Mouse (Mus musculus) B cell, adult 2 months (primary cell): ENCODE measurements around the gene Cap2.

Experiments
- DNase-seq, 2 experiments: peaks; one replicate each; pipeline ENCODE4 v3.0.0; 2022

Cap2 gene

GRCm38 (mm10) chr13:46501800-46502389 lies at the start of gene Cap2:
Gene Cap2 (plus strand): TSS chr13:46501848.
- DNase-seq, result peak; percentile 29 to 30

GRCm38 (mm10) chr13:46459546-46459945 lies 42.1 kb upstream of the Cap2 start:
- DNase-seq, result no peak

GRCm38 (mm10) chr13:46462280-46462679 lies 39.4 kb upstream of the Cap2 start:
- no peak for DNase-seq

GRCm38 (mm10) chr13:46463764-46464163 lies 37.9 kb upstream of the Cap2 start:
- peak; percentile 3 to 4 for DNase-seq

GRCm38 (mm10) chr13:46468251-46468650 lies 33.4 kb upstream of the Cap2 start:
- DNase-seq, result no peak

GRCm38 (mm10) chr13:46469536-46469935 lies 32.1 kb upstream of the Cap2 start:
- DNase-seq, result no peak

GRCm38 (mm10) chr13:46481271-46481670 lies 20.4 kb upstream of the Cap2 start:
- peak; percentile 3 to 13 for DNase-seq

GRCm38 (mm10) chr13:46485605-46486004 lies 16.0 kb upstream of the Cap2 start:
- no peak for DNase-seq

- no peak for DNase-seq
Observed at GRCm38 (mm10) chr13:46488166-46488565, 13.5 kb upstream of the Cap2 start.

GRCm38 (mm10) chr13:46490644-46491043 lies 11.0 kb upstream of the Cap2 start:
- no peak for DNase-seq

- no peak for DNase-seq
Observed at GRCm38 (mm10) chr13:46502390-46502891, 793 bp downstream of the Cap2 start.

- DNase-seq, result no peak
Observed at GRCm38 (mm10) chr13:46507944-46508343, 6.3 kb downstream of the Cap2 start.

GRCm38 (mm10) chr13:46508823-46509222 lies 7.2 kb downstream of the Cap2 start:
- no peak for DNase-seq

- no peak for DNase-seq
Observed at GRCm38 (mm10) chr13:46510460-46510859, 8.8 kb downstream of the Cap2 start.

GRCm38 (mm10) chr13:46514484-46514883 lies 12.8 kb downstream of the Cap2 start:
- DNase-seq, result no peak

GRCm38 (mm10) chr13:46515120-46515523 lies 13.5 kb downstream of the Cap2 start:
- no peak for DNase-seq

- DNase-seq, result no peak
Observed at GRCm38 (mm10) chr13:46515524-46515923, 13.9 kb downstream of the Cap2 start.

- DNase-seq, result no peak
Observed at GRCm38 (mm10) chr13:46516183-46516582, 14.5 kb downstream of the Cap2 start.

- no peak for DNase-seq
Observed at GRCm38 (mm10) chr13:46517211-46517685, 15.6 kb downstream of the Cap2 start.

- no peak for DNase-seq
Observed at GRCm38 (mm10) chr13:46521482-46521881, 19.8 kb downstream of the Cap2 start.

- no peak for DNase-seq
Observed at GRCm38 (mm10) chr13:46522798-46523197, 21.1 kb downstream of the Cap2 start.

- no peak for DNase-seq
Observed at GRCm38 (mm10) chr13:46523235-46523634, 21.6 kb downstream of the Cap2 start.

GRCm38 (mm10) chr13:46523712-46524111 lies 22.1 kb downstream of the Cap2 start:
- DNase-seq, result no peak

- no peak for DNase-seq
Observed at GRCm38 (mm10) chr13:46525295-46526255, 23.9 kb downstream of the Cap2 start.
